Mouse (Mus musculus): ENCODE measurements around the gene Cul7.

Gene Cul7

DNA sequence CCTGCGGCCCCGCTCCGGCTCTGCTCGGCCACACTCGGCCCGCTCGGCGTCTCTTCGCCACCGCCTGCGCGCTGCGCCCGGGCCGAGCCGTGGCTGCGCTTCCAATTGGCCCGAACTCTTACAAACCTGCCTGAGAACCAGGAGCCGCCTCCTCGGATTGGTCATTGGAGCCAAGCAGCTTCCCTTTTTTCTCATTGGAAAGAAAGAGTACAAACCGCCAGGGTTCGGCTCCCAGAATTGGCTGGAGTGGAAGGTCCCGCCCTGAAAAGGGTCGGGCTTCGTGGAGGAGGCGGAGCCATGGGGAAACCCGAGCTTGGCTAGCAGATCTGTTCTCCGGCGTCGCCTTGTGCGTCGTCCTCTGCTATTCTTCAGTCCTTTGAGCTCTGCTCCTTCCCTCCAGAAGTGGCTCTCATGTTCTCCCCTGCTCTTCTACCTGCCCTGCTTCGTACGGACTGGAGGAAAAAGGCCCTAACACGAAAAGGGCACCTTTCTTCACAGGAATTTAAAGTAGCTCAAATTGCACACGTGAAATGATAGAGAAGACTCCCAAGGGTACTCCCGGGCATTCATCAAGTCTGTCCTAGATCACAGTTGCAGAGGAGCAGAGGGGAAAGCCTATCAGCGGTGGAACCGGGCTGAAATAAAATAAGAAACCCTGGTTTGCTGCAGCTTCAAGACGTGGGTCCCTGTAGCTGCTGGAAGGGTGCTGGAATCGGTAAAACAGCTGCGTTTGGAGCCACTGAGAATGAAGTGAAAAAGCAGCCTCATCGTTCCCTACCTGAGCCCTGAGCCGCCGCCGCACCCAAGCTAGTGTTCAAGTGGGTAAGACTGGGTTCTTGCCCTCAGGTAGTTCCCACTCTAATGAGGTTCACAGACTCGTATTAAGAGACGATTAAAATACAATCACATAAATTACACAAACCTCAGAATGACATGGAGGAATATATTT lies 55.0 kb downstream of the Cul7 start, which contains the start of gene Ppp2r5d:
Gene Ppp2r5d (minus strand): TSS at position 225 of the 949 bp plus-strand sequence.
- peak; percentile 92 for DNase-seq

DNA sequence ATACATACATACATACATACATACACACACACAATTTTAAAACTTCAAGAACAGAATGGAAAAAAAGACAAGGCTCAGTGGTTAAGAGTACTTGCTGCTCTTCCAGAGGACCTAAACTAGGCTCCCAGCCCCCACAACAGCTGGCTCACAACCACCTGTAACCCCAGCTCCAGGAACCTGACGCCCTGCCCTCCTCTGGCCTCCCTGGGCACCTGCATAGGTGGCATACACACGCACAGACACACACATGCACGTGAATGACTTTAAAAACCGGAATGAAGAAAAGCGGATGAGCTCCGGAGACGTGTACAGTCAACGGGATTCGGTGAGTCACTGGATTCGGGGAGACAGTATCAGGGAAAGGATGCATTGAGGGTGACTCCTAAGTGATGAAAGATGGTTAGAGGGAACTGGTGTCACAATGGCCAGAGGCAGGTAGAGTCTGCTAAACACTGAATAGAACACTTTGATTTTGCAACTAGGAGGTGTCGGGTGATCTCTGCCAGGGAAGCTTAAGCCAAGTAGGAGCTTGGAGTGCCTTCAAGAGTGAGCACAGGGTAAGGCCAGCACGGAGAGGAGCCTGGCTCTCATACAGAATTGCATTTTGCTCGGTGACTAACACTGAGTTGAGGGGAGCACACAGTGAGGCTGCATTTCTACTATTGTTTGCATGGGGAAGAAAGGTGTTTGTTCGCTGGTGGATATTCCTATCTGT lies 56.4 kb downstream of the Cul7 start:
- no peak for DNase-seq

DNA sequence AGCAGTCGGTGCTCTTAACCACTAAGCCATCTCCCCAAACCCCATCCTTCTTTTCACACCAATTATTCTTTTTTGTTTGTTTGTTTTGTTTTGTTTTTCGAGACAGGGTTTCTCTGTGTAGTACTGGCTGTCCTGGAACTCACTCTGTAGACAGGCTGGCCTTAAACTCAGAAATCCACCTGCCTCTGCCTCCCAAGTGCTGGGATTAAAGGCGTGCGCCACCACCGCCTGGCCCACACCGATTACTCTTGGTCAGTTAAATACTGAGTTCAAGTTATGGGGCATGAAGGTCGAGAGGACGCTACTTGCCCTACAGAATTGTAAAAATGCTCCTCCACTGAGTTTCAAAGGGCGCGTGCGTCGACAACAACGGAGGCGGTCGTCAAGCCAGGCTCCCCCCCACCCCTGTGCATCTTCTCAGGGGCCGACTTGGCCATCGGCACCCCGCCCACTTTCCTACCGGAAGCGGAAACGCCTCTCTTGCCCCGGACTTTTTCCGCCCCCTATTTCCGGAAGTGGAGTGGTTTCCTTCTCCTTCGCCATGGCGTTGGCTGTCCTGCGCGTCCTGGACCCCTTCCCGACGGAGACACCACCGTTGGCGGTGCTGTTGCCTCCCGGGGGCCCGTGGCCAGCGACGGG lies 60.9 kb downstream of the Cul7 start, which contains the start of gene Pex6:
Gene Pex6 (plus strand): TSS at position 505 of the 639 bp plus-strand sequence.
- DNase-seq, result peak; percentile 95

DNA sequence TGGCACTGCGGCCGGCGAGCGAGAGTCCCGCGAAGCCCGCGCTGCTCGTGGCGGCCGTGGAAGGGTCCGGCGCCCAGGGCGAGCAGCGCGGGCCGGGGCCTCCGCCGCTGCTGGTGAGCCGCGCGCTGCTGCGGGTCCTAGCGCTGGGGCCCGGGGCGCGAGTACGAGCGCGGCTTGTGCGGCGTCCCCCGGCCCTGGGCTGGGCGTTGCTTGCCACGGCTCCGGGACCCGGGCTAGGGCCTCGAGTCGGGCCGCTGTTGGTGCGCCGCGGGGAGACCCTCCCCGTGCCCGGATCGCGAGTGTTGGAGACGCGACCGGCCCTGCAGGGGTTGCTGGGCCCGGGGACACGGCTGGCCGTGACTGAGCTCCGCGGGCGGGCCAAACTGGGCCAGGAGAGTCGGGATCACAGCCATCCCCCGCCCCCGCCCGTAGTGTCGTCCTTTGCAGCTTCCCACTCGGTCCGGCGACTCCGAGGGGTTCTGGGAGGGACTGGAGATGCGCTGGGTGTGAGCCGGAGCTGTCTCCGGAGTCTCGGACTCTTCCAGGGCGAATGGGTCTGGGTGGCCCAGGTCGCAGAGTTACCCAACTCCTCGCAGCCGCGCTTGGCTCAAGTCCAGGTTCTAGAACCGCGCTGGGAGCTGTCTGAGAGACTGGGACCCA lies 61.6 kb downstream of the Cul7 start:
- DNase-seq, result peak; percentile 50

DNA sequence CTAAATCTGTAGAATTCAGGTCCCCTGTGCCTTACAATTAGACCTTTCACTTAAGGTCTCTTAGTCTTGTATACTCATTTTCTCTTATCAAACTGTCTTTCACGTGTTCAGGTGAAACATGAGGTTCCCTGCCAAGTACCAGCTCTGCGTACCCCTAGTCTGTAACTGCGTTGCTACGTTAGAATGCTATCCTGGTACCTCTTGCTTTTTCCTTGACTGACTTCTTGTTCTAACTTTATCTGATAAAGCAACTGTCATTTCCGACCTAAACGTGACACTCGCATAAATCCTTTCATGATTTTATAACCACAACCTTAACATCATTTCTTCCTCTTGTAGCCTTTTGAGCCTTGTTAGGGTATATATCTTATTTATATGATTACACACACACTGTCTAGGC lies 62.3 kb downstream of the Cul7 start:
- no peak for DNase-seq

GRCm38 (mm10) chr17:46713849-46714248 lies 63.7 kb downstream of the Cul7 start:
- DNase-seq, result no peak

Data from right cerebral cortex, postnatal 14 days (tissue).